Mouse (Mus musculus) right cerebral cortex, adult 18-20 months (tissue): Measurements from ENCODE around the gene Dtx1.
A peak's percentile ranks its signal among the peaks of the same experiment; 100 is the strongest.

Source experiments
- DNase-seq: peaks from one replicate; pipeline ENCODE4 v3.0.0; 2022; ENCODE audit warnings: mixed read lengths

The Dtx1 gene

DNA sequence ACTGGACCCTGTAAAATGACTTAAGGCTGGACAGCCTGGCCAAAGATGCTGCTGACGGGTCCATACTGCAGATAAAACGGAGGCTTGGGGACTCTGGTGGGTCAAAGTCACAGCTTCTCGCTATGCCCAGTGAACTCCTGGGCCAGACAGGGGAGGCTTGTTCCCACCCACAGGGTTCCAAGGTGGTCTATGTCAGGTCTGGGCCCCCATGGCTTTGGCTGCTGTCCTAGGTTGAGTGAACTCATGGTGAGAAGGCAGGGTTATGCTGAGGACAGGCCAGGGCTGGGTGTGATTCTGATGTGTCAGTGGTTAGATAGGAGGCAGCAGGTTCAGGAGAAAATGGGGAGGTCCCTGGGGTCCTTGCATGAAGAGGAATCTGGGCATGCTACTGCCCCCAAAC, 8.1 kb downstream of the Dtx1 start:
- no peak for DNase-seq

DNA sequence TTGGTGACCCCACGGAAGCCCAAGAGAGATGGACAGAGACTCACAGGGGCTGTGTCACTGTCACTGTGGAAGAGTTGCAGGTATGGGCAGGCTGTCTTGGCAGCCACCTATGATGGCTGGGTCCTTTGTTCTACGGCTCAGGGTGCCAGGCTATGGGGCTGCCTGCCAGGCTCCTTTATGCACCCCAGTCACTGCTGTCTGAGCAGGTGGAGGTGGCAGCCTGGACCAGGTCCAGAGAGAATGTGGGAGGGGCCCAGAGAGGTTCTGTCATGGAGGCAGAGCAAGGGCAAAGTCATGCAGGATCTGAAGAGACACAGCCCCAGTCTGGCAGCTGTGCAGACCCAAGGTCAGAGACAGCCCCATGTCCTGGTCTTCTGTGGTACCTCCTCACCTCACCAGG, 8.8 kb downstream of the Dtx1 start:
- DNase-seq = no peak

DNA sequence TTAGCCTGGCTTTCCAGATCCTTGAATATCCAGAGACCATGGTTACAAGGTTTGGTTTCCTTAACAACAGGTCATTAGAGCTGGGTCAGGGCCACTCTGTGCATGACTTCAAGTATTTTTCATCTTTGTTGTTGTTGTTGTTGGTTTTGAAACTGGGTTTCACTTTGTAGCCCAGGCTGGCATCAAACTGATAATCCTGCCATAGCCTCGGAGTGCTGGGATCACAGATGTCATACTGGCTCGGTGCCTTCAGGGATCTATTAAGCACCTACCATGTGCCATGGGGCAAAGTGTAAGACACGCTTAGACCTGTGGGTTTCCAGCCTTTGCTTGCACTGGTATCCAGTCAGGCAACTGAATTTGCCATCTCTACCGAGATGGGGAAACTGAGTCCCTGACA, 9.3 kb downstream of the Dtx1 start:
- no peak for DNase-seq

DNA sequence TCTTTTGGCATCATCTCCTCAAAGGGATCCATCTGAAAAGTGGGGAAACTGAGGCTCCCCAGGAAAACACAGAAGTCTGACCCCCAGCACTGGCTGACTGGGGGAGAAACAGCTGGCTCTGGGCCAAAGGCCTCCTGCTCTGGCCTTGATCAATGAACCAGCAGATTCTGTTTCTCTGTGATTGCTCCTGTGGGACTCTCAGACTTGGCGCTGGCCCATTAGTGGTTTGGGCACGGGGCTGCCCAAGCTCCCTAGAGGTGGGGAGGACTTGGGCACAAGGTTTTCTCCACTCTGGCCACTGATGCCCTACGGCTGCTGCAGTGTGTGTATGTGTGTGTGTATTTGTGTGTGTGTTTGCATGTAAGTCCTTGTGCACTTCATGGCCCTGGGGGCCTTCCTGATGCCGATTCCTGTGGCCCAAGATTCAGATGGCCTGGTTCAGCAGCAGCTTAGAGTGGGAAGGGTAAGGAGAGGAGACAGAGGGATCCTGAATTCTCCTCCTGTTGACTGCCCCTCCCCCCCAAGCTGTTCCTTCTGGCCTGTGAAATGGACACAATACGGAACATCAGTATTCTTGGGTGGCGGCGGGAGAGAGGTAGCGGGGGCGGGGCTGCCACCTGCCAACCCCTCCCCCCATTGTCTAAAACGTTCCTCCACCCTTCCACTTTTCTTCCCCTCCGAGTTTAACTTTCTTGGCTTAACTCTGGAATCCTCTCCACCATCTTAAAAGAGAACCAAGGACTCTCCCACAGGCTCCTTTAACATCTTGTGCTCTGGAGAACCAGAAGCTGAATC, 10.5 kb downstream of the Dtx1 start:
- DNase-seq = no peak

DNA sequence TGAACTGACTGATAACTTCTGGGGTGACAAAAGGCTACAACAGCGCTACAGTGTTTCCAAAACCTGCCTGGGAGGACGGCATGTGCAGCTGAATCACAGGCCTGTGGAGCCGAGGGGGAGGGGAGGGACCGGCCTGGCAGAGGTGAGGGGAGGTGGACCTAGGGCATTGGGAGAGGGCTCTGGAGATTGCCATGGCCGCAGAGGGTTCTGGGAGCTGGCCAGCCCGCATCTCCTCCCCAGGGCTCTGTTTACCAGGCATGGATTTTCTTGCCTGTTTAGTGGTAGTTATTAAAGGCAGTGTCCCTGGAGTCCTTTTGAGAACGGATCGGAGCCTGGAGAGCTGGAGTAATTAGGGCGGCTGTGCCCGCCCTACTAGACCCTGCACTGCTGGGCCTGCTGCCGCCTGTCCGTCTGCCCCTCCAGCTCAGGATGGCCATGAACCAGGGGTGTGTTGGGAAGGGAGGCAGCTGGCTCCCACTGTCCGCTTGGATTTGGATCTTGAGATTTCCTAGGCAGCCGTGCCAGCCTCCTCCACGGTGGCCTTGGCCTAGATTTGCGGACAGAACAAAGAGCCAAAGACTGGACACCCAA, 12.8 kb downstream of the Dtx1 start:
- DNase-seq = peak; percentile 48

DNA sequence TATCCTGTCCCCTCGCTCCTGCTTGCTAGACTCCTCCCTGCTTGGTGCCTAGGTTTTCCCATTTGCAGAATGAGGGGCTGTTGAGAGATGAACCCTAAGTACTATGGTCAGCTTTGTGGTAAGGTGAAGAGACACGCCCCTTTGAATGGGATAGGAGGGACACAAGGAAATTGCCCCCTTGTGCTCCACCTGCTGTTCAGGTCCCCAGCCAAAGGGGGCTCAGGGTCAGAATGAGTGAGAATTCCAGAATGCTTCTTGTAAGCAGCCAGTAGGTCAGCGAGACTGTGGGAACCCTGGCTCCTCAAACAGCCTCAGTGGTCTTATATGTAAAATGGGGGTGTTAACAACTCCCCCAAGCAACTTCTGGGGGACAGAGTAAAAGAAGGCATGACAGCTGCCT, 13.5 kb downstream of the Dtx1 start:
- DNase-seq = no peak

DNA sequence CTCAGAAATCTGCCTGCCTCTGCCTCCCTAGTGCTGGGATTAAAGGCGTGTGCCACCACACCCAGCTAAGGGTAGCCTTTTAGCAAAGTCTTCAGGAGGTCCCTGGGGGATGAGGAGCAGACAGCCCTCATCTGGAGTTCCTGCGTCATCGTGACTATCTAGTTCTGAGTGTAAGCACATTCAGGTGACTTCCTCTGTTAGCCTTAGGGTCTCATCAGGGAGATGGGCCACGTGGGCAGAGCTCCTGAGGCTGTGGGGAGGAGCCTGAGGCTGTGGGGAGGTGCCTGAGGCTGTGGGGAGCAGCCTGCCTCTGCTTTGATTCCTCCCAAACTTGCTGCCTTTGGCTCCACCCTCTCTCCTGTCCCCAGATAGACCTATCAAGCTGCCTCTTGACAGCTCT, 14.9 kb downstream of the Dtx1 start:
- no peak for DNase-seq

DNA sequence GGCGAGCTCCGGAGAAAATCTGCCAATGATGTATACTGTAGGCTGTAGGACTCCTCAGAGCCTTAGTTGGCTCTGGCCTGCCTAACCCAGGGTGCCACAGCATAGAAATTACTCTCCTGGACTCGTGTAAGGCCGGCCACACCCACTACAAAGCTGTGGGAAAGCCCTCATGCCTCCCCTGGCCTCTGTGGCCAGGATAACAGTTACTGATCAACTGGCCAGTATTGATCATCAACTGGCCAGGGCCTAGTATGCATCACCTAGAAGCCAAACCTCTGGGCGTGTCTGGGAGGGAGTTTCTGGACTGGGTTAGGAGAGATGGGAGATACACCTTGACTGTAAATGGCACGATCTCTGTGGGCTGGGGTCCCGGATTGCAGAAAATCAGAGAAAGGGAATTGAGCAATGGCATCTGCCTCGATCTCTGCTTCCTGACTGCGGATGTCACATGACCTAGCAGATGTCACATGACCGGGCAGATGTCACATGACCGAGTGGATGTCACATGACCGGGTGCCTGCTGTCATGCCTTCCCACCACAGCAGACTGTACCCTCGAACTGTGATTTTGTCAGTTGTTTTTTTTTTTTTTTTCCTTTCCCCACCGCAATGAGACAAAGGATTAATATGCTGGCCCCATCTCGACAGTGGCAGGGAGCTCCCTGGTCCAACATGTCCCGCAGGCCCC, 15.5 kb downstream of the Dtx1 start:
- no peak for DNase-seq

DNA sequence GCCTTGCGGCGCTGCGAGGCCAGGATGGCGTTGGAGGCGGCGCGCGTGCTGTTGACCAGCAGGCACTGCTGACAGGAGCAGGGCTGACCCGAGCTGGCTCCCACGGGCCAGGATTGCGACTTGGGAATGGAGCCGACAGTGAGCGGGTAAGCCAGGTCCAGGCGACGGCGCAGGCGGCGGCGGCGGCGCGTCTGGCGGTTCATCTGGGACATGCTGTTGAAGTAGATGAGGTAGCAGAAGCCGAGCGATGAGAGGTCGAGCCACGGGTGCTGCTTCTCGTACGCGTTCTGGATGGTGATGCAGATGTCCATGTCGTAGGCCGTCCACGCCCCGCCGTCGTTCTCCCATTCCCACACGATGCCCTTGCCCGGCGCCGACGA, 17.0 kb downstream of the Dtx1 start:
- DNase-seq = peak; percentile 43

DNA sequence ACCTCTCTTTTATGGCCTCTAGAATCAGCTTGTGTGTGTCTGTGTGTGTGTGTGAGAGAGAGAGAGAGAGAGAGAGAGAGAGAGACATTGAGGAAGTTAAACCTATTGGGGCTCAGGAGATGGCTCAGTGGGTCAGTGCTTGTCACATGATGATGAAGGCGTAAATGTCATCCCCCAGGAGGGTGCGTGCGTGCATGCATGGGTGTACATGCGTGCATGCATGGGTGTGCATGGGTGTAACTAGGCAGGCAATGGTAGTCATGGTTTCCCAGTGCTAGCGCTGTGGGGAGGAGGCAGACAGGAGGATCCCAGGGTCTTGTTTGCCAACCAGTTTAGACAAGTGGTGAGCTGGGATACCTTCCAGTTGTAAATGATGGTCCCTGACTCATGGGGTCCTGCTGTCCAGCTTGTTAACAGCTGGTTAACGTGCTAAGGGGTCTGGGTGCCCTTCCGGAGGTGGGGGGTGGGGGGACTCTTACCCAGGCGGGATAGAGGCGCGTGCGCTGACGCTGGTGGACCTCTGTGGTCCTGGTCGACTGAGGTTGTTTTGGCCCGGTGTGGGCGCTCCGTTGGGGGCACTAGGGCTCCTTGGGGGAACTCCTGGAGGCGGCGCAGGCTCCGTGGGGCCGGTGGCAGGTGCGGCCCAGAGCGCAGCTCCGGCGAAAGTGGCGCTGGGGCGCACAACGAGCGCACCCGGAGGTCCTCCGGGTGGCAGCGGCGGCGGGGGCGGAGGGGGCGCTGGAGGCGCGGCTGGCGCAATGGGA, 17.6 kb downstream of the Dtx1 start:
- no peak for DNase-seq

DNA sequence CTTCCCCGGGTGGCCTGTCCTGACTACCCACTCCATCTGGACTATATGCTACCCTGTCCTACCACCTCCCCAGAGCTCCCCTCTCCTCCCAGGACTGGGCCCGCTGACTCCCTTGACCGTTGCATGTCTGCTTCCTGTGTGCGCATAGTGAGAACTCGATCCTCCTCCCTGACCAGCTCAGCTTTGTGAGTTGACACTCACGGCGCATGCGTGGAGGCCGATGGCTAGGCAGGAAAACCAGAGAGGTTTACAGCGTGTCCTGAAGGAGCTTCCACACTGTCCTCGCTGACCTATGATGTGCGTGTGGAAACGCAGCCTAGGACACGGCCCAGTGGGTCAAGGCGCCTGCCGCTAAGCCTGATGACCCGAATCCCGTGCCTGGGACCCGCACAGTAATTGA, 19.7 kb downstream of the Dtx1 start:
- no peak for DNase-seq

DNA sequence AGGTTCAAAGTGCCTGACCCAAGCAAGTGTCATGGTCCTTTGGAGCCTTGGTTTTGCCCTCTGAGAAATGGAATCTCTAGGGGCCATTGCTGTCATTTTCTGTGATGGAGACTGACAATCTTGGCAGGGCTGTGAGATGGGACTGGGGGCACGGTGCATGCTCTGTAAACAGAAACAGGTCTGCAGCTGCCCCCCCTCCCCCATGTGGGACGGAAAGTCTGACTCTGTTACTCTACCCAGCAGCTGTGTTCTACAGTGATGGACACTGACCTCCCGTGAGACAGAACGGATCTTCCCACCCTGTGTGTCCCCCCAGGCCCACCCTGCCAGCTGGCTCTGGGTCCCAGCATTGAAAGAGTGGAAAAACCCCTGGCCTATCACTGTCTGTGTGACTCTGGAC, 21.3 kb downstream of the Dtx1 start:
- DNase-seq = no peak

DNA sequence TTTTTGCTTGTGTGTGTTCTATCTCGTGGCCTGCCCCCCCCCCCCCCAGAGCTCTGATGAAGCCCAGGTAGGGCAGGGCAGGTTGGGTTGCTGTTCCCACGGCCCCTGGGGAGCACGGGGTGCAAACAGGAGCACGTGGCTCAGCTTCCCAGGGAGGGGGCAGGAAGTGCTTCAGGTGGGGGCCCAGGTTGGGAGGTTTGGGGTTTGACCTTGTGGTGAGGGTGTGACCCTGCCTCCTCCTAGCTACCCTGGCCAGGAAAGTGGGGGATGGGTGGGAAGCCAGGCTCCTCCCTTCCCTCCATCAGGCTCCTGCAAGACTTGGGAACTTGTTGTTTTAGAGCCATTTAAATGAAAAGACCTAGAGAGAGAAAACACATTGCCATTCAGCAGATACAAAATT, 23.3 kb downstream of the Dtx1 start:
- DNase-seq = no peak

DNA sequence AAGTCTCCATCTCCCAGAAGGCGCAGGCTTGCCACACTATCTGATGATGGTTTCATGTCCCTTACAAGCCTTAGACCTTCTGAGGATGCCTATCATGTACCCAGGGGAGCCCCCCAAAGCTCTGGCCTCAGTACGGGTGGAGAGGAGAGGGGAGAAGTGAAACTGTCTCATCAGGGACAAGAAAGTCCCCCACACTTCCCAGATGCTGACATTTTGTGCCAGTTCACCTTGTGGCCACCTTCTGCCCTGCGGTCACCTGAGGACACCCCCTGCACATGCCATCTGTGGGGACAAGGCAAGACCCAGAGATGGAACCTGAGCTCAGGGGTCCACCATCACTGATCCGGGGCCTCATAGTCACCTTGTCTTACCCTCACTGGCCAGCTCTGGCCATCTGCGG, 23.8 kb downstream of the Dtx1 start:
- no peak for DNase-seq

DNA sequence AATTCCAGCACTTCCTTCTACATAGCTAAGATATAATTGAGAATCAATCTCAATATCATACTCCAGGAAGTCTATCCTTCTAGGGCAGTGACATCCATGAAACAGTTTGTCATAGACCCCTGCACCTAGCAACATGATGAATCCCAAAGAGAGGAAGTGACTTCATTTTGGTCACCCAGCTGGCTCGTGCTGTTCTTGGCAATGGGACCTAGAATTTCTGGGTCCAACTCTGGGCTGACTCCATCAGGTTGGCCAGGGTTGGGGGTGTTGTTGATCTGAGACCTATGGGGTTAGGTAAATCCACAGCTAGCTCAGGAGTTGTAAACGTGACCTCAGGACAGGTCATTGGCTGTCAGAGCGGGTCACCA, 24.3 kb downstream of the Dtx1 start:
- no peak for DNase-seq

DNA sequence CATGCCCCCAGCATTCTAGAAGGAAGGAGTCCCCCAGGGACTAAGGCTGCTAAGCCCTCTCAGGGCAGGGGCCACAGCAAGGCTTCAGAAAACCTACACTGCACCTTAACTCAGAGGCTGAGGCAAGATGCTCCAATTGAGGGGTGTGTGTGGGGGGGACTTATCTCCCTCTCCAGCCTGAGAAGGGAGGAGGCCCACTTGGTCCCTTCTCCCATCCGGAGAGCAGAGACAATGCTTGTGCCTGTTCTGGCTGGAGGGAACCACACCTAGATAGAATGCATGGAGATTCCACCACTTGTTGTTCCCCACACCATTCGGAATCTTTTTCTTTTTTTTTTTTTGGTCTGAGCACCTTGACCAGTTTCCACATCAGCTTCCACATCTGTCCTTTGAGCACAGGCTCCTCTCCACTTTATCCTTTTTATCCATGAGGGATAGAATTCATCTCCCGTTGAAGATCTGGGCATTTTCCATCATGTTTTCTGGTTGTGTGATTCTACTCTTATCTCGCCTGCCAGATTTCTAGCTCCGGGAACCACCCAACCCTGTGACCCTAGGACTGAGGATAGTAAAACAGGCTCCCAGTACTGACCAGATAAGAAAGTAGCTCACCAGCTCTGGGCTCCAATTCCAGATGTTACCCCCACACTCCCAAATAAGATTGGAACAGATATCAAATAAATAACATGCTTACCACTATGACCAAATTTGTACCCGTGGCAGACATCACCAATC, 24.8 kb downstream of the Dtx1 start:
- DNase-seq = no peak

DNA sequence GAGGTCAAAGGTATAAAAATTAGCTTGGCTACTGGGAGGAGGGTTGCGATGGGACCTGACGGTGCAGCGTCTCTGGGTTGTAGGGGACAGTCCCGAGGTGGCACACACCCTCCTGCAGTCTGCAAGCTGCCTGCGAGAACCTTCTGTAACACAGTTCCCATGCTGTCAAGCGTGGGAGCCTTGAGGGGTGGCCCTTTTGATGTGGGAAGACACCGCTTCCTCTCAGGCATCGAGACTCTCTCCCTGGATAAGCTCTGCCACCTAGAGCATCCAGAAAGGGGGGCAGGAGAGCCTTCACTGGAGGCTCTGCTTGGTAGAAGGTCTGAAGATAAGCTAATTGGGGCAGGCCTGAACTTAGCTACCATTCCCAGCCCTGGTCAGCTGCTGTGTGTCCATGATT, 26.0 kb downstream of the Dtx1 start:
- DNase-seq = no peak

DNA sequence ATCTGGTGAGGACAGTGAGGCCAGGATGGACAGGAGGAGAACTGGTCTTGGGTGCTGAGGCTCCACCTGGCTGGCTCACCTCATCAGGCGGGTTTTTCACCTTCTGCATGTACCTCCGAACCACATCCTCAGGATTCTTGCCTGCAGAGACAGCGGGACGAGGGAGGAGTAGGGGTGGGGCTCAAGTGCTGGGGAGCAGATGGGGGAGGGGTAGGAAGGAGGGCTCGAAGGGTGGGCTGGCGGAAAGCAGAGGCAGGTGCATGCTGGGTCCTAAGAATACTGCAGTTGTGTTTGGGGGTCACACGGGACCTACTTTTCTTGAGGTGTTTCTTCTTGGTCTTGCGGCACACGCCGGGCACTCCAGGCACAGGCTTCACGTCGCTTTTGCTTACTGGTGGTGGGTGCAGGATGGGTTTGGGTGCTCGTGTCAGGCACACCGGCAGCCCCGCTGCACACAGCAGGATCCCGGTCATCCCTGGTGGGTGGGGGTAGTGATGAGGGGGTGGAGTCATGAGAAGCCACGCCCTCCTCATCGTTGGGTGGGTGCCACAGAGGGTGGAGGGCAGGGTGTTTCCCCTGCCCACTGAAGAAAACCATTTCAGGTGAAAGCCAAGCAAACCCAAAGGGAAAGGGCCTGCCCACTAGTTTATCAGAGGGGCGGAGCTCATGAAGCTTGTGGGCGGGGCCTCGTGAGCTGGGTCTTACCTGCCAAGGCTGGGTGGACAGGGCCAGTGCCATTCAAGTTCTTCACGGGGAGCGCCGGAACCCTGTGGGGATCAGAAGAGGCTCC, 28.6 kb downstream of the Dtx1 start:
- no peak for DNase-seq

DNA sequence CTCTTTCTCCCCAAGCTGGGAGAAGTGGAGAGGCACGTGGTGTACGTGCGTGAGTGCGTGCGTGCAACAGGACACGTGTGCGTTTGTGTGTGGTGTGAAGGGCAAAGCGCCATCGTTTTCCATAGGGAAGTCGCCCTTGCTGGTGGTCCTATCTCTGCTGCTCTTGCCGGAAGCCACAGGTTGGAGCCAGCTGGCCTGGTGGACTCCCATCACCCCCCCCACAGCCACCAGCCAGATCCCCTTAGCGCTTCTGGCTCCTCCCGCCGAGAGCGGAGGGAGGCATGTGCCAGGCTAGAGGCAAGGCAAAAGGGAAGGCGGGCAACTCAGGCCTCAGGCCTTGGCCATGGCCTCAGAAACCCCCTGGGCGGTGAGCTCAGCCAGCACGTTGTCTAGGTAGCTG, 30.8 kb downstream of the Dtx1 start:
- peak; percentile 25 for DNase-seq

DNA sequence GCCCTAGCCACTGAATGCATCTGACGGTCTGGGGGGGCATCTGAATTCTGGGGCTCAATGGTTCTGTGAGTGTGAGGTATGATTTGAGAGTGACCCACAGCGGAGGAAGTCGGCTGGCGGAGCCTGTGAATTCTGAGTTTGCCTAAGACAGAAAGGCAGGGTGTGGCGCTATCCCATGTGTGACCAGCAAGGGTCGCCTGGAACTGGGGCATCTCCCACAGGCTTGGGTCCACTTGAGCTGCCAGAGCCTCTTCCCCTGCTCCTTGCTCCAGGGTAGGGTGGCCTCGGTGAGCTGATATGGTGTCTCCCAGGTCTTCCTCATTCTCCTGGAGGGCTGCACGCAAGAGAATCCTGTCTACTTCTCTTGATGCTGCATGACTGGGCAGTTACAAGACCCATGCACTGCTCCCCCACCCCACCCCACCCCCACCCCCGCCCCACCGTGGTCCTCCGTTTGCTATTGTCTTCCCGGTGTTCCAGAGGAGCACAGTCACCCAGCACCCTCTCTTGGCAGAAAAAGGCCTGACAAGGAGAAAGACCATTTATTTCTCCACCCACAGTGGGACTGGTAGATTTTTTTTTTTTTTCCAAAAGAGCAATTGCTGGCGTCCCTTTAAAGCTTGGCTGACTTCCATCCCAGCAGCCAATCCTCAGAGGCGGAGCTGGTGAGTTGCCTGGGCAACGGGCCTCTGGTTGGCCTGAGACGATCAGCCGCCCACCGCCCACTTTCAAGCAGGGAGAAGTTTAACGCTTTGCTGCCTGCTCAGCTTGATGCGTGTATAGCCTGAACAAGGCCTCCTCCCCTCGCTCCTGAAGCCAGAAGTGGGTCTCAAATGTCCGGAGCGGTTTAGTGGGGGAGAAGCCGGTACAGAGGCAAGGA, 31.8 kb downstream of the Dtx1 start:
- peak; percentile 96 for DNase-seq

DNA sequence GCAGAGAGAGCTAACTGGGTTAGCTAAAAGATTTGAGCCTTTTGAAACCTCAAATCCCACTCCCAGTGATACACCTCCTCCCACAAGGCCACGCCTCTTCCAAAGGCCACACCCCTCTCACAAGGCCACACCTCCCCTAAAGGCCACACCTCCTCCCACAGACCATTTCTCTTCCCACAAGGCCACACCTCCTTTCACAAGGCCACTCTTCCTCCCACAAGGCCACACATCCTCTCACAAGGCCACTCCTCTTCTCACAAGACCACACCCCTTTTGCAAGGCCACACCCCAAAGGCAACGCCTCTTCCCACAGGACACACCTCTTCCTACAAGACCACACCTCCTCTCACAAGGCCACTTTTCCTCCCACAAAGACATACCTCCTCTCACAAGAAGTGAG, 34.2 kb downstream of the Dtx1 start:
- DNase-seq = no peak
